Mouse (Mus musculus) ES-Bruce4 (cell line): ENCODE results near the gene Rin3.

Source experiments
- CTCF ChIP-seq: IDR thresholded peaks from one replicate; pipeline ENCODE4 v1.8.1; 2011; ENCODE audit warnings: low read depth, low read length
- EP300 ChIP-seq: IDR thresholded peaks from 2 replicates; pipeline ENCODE4 v1.6.1; 2011; ENCODE audit warnings: low read depth, low read length; ENCODE audit not compliant: insufficient read depth
- POLR2A ChIP-seq: IDR thresholded peaks from one replicate; pipeline ENCODE4 v1.8.1; 2011; ENCODE audit warnings: low read length; ENCODE audit not compliant: insufficient read depth

GRCm38 (mm10) chr12:102283483-102284266 is 827 bp downstream of the Rin3 start:
- TF ChIP-seq CTCF (no peak), EP300 (no peak), POLR2A (no peak)
